Mouse (Mus musculus): ENCODE data around the gene Slc35b4.

- TF ChIP-seq CTCF (IDR thresholded peaks at IDR 0.05) = no peak
- TF ChIP-seq POLR2A (IDR thresholded peaks at IDR 0.05; ENCODE audit: insufficient read depth, low read depth, low read length) = no peak
- TF ChIP-seq EP300 (IDR thresholded peaks at IDR 0.05; ENCODE audit: insufficient read depth, low read depth, low read length) = no peak
Measured at GRCm38 (mm10) chr6:34181961-34182360, 5.0 kb upstream of the Slc35b4 start.
